Mouse (Mus musculus): ENCODE data around the gene Cdk2ap2. TPM values are rescaled to one million over a fixed set of nuclear protein-coding genes. Genes with fewer than 3 reads are reported as not detected.
"Not testable (repeated sequence)": the region's sequence is repeated elsewhere in the genome, so short reads cannot be mapped to it uniquely, and the experiment has no call there.

Gene Cdk2ap2
- total RNA-seq, 1 experiment: 39.6 TPM

DNA sequence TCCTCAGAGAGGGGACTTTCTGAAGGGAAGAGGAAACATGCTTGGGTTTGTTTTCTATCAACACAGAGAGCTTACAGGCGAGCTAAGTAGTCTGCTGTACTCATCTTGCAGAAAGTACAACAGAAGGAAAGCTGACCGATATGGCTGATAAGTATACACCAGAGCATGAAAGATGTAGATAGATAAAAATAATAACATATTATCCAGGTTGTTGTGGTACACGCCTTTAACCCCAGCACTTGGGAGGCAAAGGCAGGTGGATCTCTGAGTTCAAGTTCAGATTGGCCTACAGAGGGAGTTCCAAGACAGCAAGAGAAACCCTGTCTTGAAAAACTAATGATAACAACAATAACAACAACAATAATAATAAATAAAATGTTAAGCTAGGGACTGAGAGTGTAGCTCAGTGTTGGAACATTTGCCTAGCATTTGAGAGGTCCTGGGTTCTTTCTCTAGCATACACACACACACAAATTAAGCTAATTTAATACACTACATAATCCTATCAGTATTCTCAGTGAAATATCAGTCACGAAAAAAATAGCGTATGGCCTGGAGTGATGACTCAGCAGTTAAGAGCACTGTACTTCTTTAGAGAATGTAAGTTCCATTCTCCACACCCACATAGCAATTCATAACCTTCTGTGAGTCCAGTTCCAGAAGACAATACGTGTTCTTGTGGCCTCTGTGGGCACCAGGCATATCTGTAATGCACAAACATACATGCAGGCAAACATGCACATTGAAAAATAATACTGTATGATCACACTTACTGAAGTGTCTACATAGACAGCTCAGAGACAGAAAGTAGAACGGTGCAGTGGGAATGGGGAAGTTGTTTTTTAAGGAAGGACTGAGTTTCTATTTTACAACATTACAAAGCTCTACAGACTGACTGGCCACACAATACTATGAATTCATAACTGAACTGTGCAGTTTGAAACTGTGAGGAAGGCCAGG lies 25.7 kb downstream of the Cdk2ap2 start:
- no peak for DNase-seq (ENCODE audit: low read depth, low spot score)
- Histone ChIP-seq H3K4me1 (ENCODE audit: control insufficient read depth in 2 of 2, insufficient read depth in 2 of 2, low read length in 2 of 2, poor library complexity in 1 of 2) (peaks cover 0 to 7% of the 10 kb centered on the region in 2 experiments; a peak in 1 of 4 replicates), H3K27ac (ENCODE audit: insufficient read depth, low read depth, low read length, poor library complexity, severe bottlenecking) (no peak overlapping the region), H3K36me3 (ENCODE audit: control insufficient read depth, insufficient read depth, low read length, poor library complexity, severe bottlenecking) (peaks cover 2% of the 10 kb centered on the region; the same call in 1 of the 2 replicates), H3K9me3 (ENCODE audit: control insufficient read depth, insufficient read depth, low read depth, low read length) (no peaks in the 10 kb centered on the region), H3K4me3 (ENCODE audit: insufficient read depth in 1 of 2, low read depth in 1 of 2, low read length in 2 of 2, poor library complexity in 1 of 2, severe bottlenecking in 1 of 2) (no peak overlapping the region), H3K9ac (ENCODE audit: insufficient read depth, low read depth, low read length, poor library complexity, severe bottlenecking) (no peak overlapping the region)
- TF ChIP-seq ZNF384 (IDR thresholded peaks at IDR 0.05; ENCODE audit: low read depth, low read length) (no peak), ZC3H11A (IDR thresholded peaks at IDR 0.05; ENCODE audit: borderline replicate concordance, low read depth, low read length) (no peak), MAFK (IDR thresholded peaks at IDR 0.05; ENCODE audit: insufficient read depth, low read depth, low read length) (peak; percentile 79), CHD2 (IDR thresholded peaks at IDR 0.05; ENCODE audit: low read depth, low read length) (no peak)
- in situ Hi-C loops (cut with MboI; ENCODE audit: low sequenced_read_pairs in 2 of 2, unreplicated experiment in 2 of 2): no loop called here

DNA sequence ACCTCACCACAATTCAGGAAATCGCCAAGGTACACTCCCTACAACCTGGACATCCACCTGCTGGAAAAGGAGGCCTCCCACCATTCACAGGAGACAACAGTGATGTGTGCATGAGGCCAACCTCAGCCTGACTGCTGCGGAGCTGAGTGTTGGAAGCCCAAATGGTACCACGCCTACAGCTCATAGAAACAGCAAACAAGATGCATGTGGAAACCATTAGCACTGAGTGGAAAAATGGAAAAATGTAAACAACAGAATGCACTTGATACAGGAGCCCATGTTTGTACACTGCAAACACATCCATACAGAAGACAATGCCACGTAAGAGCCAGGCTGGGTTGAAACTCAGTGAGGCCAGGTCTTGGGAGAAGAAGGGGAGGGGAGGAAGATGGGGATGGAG lies 27.4 kb downstream of the Cdk2ap2 start:
- no peak overlapping the region for H3K9ac ChIP-seq (ENCODE audit: insufficient read depth, low read depth, low read length, poor library complexity, severe bottlenecking)
- H3K9me3 ChIP-seq (ENCODE audit: control insufficient read depth, insufficient read depth, low read depth, low read length): no peaks in the 10 kb centered on the region
- H3K4me3 ChIP-seq (ENCODE audit: insufficient read depth in 1 of 2, low read depth in 1 of 2, low read length in 2 of 2, poor library complexity in 1 of 2, severe bottlenecking in 1 of 2): no peak overlapping the region
- H3K27ac ChIP-seq (ENCODE audit: insufficient read depth, low read depth, low read length, poor library complexity, severe bottlenecking): no peak overlapping the region
- TF ChIP-seq ZC3H11A (IDR thresholded peaks at IDR 0.05; ENCODE audit: borderline replicate concordance, low read depth, low read length): no peak
- DNase-seq (ENCODE audit: low read depth, low spot score): no peak
- H3K36me3 ChIP-seq (ENCODE audit: control insufficient read depth, insufficient read depth, low read length, poor library complexity, severe bottlenecking): peaks cover 9% of the 10 kb centered on the region; the same call in 1 of the 2 replicates
- in situ Hi-C loops (cut with MboI; ENCODE audit: low sequenced_read_pairs in 2 of 2, unreplicated experiment in 2 of 2): no loop called here
- H3K4me1 ChIP-seq (ENCODE audit: control insufficient read depth in 2 of 2, insufficient read depth in 2 of 2, low read length in 2 of 2, poor library complexity in 1 of 2): peaks cover 0 to 7% of the 10 kb centered on the region in 2 experiments; a peak in 1 of 4 replicates

DNA sequence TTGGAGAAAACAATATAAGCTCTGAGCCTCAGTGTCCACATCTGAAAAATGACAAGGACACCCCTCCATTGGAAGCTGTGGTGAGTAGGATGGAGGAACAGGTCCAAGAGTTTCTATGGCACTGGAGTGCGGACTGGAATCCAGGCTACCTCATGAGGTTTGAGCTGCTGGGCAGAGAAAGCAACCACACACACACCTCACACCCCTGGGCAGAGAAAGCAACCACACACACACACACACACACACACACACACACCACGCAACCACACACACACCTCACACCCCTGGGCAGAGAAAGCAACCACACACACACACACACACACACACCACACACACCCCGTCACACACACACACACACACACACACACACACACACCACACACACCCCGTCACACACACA lies 28.3 kb downstream of the Cdk2ap2 start:
- DNase-seq (ENCODE audit: low read depth, low spot score); H3K27ac ChIP-seq (ENCODE audit: insufficient read depth, low read depth, low read length, poor library complexity, severe bottlenecking): not testable (repeated sequence)

DNA sequence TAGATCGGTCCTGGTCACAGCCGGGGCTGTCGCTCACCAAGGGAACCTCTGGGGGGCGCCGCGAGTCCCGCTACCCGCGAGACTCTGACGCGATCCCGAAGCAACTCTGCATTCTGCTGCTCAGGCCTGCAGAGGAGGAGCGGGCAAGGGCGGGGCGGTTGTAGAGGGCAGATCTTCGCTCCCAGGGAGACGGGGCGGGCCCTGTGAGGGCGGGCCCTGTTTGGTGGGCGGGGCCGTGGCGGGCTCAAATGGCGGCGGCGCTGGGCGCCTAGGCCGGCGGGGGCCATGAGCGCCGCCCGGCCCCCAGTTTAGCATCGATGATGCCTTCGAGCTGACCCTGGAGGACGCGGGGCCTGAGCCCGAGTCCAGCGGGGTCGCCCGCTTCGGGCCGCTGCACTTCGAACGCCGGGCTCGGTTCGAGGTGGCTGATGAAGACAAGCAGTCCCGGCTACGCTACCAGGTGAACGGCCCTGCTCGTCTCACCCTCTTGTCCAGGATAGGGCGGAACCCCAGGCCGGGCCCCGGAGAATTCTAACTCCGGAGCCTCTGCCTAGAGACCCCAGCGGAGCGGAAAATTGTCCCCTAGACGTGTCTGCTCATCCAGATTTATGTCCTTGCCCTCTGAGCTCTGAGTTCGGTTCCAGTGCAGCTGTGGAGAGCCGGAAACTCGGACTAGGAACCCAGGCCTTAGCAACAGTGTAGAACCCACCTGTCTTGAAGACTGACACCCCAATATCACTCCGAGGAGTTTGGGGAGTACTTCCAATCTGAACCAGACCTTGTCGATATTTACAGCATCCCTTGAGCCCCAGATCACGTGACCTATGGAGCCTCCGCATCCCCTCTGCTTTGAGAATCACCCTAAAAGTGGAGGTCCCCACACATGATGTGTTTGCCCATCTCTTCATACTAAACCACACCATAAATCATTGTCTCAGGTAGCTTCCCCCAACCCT lies 29.0 kb downstream of the Cdk2ap2 start, which contains the start of gene Aip:
Gene Aip, minus strand, starts transcription at position 118 of the 956 bp plus-strand sequence.
- peak; percentile 98 for TF ChIP-seq CHD2 (IDR thresholded peaks at IDR 0.05; ENCODE audit: low read depth, low read length)
- TF ChIP-seq MAFK (IDR thresholded peaks at IDR 0.05; ENCODE audit: insufficient read depth, low read depth, low read length): no peak
- TF ChIP-seq HCFC1 (IDR thresholded peaks at IDR 0.05; ENCODE audit: borderline replicate concordance, insufficient read depth, low read length): peak; percentile 82
- no peak for TF ChIP-seq ZNF384 (IDR thresholded peaks at IDR 0.05; ENCODE audit: low read depth, low read length)
- TF ChIP-seq ZC3H11A (IDR thresholded peaks at IDR 0.05; ENCODE audit: borderline replicate concordance, low read depth, low read length): no peak
- Histone ChIP-seq H3K27ac (ENCODE audit: insufficient read depth, low read depth, low read length, poor library complexity, severe bottlenecking) (no peak within 1 kb of the TSS), H3K4me1 (ENCODE audit: control insufficient read depth in 2 of 2, insufficient read depth in 2 of 2, low read length in 2 of 2, poor library complexity in 1 of 2) (peaks cover 0 to 3% of the 10 kb centered on the region in 2 experiments; a peak in 2 of 4 replicates), H3K36me3 (ENCODE audit: control insufficient read depth, insufficient read depth, low read length, poor library complexity, severe bottlenecking) (peaks cover 9% of the 10 kb centered on the region; the same call in 1 of the 2 replicates), H3K9ac (ENCODE audit: insufficient read depth, low read depth, low read length, poor library complexity, severe bottlenecking) (peak within 1 kb of the TSS; percentile 94), H3K4me3 (ENCODE audit: insufficient read depth in 1 of 2, low read depth in 1 of 2, low read length in 2 of 2, poor library complexity in 1 of 2, severe bottlenecking in 1 of 2) (peak within 1 kb of the TSS; percentile 79 to 90), H3K9me3 (ENCODE audit: control insufficient read depth, insufficient read depth, low read depth, low read length) (no peaks in the 10 kb centered on the region)
- in situ Hi-C loops (cut with MboI; ENCODE audit: low sequenced_read_pairs in 2 of 2, unreplicated experiment in 2 of 2): no loop called here
- DNase-seq (ENCODE audit: low read depth, low spot score): peak; percentile 93

More for the DNA sequence above, 28.3 kb downstream of the Cdk2ap2 start:
- H3K9me3 ChIP-seq (ENCODE audit: control insufficient read depth, insufficient read depth, low read depth, low read length); in situ Hi-C loops (cut with MboI; ENCODE audit: low sequenced_read_pairs in 2 of 2, unreplicated experiment in 2 of 2); H3K36me3 ChIP-seq (ENCODE audit: control insufficient read depth, insufficient read depth, low read length, poor library complexity, severe bottlenecking); H3K4me1 ChIP-seq (ENCODE audit: control insufficient read depth in 2 of 2, insufficient read depth in 2 of 2, low read length in 2 of 2, poor library complexity in 1 of 2): not testable (repeated sequence)
- H3K9ac ChIP-seq (ENCODE audit: insufficient read depth, low read depth, low read length, poor library complexity, severe bottlenecking): peak overlapping the region; percentile 63
- H3K4me3 ChIP-seq (ENCODE audit: insufficient read depth in 1 of 2, low read depth in 1 of 2, low read length in 2 of 2, poor library complexity in 1 of 2, severe bottlenecking in 1 of 2): peak overlapping the region in 1 of 2 experiments; percentile 34; a peak in 1 of 4 replicates

Measured in ES-E14 (cell line).